Mouse (Mus musculus) mesoderm, embryonic 11.5 days (tissue): Measurements from ENCODE around the gene Esam.

ENCODE experiments used
- DNase-seq: peaks from one replicate; pipeline ENCODE4 v3.0.0-alpha.2; 2012; ENCODE audit warnings: low read depth, low spot score

Esam gene

GRCm38 (mm10) chr9:37554279-37554678 lies 26.4 kb downstream of the Esam start:
- DNase-seq: no peak

DNA sequence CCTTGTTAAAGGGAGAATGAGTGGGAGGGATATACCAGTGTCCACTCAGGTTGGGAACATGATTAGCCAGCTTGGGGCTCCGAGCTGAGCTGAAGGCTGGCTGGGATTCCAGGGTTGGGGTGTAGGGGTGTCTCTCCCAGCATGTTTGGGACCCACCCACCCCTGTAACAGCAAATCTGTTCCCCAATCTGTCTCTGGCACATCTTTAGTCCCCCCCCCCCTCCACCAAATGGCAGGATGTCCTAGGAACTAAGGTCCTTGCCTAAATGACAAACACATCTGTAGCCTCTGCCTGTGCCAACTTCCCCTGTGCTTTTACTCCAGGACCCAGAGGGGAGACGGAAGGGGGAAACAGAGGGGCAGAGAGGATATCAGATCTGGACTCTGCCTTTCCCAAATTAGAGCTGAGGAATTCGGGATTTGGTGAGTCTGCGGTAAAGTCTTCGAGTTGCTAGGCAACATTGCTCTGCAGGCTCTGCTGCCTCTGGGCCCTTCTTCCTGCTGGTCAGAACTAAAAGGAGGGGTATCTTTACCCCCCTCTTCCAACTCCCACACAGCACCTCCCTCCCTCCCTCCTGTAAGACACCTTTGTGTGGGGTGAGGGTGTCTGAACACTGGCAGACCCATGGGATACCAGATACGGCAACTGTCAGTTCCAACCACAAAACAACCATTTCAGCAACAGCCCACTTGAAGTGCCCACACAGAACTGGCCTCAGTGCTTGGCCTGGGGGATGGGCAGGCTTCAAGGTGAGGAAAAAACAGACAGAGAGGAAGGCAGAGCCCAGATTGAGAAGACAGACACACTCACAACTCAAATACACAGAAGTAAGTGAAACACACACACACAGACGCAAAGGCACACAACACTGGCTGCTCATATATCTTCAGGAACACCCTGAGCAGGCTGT lies 27.2 kb downstream of the Esam start, which contains the start of gene Siae:
Gene Siae, plus strand, starts transcription at position 861 of the 911 bp plus-strand sequence.
- DNase-seq: no peak

- no peak for DNase-seq
Measured at GRCm38 (mm10) chr9:37556366-37556765, 28.5 kb downstream of the Esam start.

DNA sequence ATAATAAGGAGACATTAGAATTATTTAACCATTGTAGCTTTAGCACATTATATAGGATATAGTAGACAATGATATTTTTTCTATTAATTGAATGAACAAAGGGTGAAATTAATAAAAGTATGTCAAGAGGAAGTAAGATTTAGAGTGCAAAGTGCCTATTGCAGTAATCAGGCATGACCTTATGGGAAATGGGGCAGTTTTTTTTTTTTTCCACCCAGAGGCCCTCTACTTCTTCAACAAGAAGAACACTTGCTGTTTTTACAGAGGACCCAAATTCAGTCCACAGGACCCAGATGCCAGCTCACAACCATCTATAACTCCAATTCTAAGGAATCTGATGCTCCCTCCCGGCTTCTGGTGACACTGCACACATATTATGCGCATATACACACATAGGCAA lies 32.7 kb downstream of the Esam start:
- DNase-seq: no peak

- DNase-seq: no peak
Measured at GRCm38 (mm10) chr9:37563805-37564204, 35.9 kb downstream of the Esam start.

DNA sequence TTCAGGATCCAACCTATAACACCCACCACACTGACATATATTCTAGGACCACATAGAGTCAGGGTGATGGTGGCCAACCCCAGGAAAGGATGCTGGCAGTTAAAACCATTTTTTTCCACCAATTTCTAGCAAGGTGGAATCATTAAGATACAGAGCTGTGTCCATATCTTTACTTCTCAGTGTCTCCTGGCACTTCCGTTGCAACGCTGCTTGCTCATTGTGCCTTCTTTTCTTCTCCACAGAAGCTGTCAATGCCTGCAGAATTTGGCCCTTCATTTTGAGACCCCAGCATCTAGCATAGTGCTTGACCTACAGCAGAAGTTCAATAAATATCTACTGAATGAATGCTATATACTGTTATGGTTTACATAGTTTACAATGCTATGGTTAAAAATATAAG lies 39.1 kb downstream of the Esam start:
- DNase-seq: no peak

DNA sequence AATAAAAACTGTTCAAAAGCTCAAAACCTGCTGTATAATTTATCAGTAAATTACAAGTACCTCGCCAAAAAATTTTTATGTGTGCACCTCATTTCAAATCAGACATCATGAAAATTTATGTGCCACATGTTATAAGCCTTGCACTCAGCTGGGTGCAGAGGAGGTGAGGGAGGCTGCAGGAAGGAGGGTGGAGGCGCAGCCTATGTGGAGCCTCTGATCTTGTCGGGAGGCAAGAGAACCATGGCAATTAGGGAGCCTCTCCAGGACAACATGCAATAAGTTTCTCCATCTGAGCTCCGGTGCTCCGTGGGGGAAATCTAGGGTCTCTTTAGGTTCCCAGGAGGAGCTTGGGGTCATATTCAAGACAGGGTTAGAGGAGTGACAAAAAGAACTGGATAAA lies 39.6 kb downstream of the Esam start:
- no peak for DNase-seq

DNA sequence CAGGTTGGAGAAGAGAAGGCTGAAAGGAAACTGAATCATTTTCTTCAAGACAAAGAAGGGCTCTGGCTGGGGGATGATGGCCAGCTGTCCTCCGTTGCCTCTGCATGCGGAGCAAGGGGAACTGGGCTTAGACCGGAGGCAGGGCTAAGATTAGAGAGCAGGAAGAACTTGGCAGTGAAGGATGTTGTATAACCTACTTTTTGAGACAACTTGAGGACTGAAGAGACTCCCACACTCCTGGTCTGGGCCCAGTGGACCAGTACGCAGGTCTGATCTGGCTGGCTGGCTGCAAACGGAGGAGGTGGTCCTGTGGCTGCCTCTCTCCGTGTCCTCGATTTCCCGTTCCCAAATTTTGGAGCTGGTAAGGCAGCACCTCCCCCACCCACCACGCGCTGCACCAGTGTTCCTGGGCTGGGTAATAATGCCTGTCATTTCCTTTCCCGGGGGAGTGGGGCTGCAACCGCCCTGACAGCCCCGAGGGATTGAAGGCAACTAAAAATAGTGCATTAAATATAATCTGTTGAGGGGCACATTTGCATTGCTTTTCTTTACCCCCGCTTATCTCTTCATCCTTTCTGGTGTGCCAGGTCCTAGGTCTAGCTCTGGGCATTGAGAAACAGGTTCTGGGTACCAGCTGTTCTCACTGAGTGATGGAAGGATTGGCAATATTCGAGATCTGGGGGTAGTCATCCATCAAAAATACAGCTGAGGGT lies 40.2 kb downstream of the Esam start:
- no peak for DNase-seq

DNA sequence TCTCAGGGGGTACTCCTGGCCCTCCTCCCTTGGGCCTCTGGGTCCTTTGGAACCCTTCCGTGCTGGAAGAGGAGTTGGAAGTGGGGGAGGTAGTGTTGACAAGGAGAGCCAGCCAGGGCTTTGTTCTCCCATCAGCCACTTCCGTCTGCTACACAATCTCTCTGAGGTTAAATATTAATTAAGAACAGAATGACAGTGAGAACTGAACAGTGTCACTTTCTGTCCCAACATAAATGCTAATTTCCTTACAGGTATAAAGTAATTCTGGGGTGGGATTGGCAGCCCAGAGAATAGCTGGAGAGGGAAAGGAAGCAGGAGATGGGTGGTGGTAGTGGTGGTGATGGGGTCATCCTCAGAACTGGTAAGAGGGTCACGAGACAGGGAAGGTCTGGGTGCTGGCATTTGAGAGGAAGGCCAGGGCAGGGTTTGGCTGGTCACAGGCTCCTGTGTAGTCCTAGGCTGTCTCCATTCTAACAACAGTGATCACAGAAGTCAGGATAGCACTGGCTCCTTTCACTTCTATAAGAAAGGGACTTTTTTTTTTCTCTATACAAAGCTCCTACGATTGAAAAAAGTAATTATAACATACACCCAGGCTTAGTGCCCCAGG lies 40.8 kb downstream of the Esam start:
- no peak for DNase-seq

DNA sequence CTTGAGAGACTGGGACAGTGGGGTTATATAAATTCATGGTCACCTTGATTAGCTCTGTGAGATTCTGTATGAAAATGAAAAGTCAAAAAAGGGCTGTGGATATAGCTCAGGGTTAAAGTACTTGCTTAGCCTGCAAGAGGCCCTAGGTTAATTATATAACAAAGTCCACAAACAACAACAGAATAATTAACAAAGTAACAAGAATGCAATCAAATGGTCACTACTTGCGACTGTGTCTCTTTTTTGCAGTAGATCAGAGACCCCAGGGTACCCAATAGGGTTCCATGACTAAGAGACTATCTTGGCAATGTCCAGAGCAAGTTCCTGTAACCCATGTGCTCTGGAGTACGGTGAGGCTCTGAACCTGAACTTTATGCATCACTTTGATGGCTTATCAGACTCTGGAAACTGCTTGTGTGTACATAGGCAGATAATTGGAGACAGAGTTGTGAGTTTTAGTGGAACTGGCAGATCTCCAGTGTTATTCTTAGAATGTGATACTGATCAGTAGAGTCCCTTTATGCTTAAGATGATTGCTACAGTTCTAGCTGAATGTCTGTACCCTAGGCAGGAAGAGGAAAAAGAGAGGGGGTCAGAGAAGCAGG lies 41.5 kb downstream of the Esam start:
- DNase-seq: no peak

- no peak for DNase-seq
Measured at GRCm38 (mm10) chr9:37572204-37572876, 44.5 kb downstream of the Esam start.

GRCm38 (mm10) chr9:37576436-37576930 lies 48.6 kb downstream of the Esam start:
- peak; percentile 23 for DNase-seq

GRCm38 (mm10) chr9:37583594-37583993 lies 55.7 kb downstream of the Esam start:
- no peak for DNase-seq

DNA sequence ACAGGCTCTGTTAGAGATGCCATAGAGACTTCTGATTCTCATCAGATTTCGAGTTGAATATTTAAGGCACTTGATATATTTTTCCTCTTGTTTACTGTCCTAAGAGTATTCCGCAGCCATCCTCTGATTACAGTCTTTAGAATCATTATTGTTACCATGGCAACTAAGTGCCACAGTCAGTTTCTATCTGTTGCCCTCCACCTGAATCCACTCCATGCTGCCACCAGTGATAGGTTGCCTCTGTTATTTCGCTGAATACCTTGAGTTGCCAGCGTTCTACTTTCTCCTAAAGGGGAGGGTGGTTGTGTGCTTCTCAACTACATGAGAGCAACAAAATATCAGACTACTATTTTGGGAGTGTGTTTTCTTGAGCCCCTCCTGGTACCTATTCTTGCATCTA lies 58.8 kb downstream of the Esam start:
- DNase-seq: no peak
